Mouse (Mus musculus) 416B (cell line): ENCODE measurements at regions not wholly inside any gene's neighbourhood (a gene's known extent, or its start where the extent isn't known, plus 50 kb on each side); places are given as distances from the start of the nearest gene placed in this dataset.
A peak's percentile ranks its signal among the peaks of the same experiment; 100 is the strongest.

ENCODE experiments used
- DNase-seq: peaks from one replicate; pipeline ENCODE4 v3.0.0; 2011; ENCODE audit warnings: low read depth

GRCm38 (mm10) chr2:75510223-75510622 is 148.8 kb upstream of the Hnrnpa3 start:
- DNase-seq: no peak

GRCm38 (mm10) chr2:75512422-75513170 is 146.5 kb upstream of the Hnrnpa3 start:
- no peak for DNase-seq

- DNase-seq: no peak
Measured at GRCm38 (mm10) chr2:75514171-75514570, 144.9 kb upstream of the Hnrnpa3 start.

GRCm38 (mm10) chr2:75516223-75516622 is 142.8 kb upstream of the Hnrnpa3 start:
- DNase-seq: no peak

GRCm38 (mm10) chr2:75517096-75517495 is 142.0 kb upstream of the Hnrnpa3 start:
- no peak for DNase-seq

- DNase-seq: no peak
Measured at GRCm38 (mm10) chr2:75518607-75519006, 140.5 kb upstream of the Hnrnpa3 start.

- no peak for DNase-seq
Measured at GRCm38 (mm10) chr2:75525562-75525961, 133.5 kb upstream of the Hnrnpa3 start.

- no peak for DNase-seq
Measured at GRCm38 (mm10) chr2:75528706-75529105, 130.4 kb upstream of the Hnrnpa3 start.

GRCm38 (mm10) chr2:75538114-75538513 is 120.9 kb upstream of the Hnrnpa3 start:
- DNase-seq: no peak

GRCm38 (mm10) chr2:75539726-75540125 is 119.3 kb upstream of the Hnrnpa3 start:
- DNase-seq: no peak

GRCm38 (mm10) chr2:75542331-75542730 is 116.7 kb upstream of the Hnrnpa3 start:
- DNase-seq: no peak

GRCm38 (mm10) chr2:75542781-75543180 is 116.3 kb upstream of the Hnrnpa3 start:
- DNase-seq: no peak

GRCm38 (mm10) chr2:75545971-75546370 is 113.1 kb upstream of the Hnrnpa3 start:
- no peak for DNase-seq

- no peak for DNase-seq
Measured at GRCm38 (mm10) chr2:75555676-75556075, 103.4 kb upstream of the Hnrnpa3 start.

- no peak for DNase-seq
Measured at GRCm38 (mm10) chr2:75556744-75557143, 102.3 kb upstream of the Hnrnpa3 start.

- DNase-seq: no peak
Measured at GRCm38 (mm10) chr2:75557392-75557791, 101.7 kb upstream of the Hnrnpa3 start.

GRCm38 (mm10) chr2:75559920-75560319 is 99.1 kb upstream of the Hnrnpa3 start:
- no peak for DNase-seq

- peak; percentile 56 for DNase-seq
Measured at GRCm38 (mm10) chr2:75563253-75563913, 95.7 kb upstream of the Hnrnpa3 start.

GRCm38 (mm10) chr2:75564809-75565208 is 94.3 kb upstream of the Hnrnpa3 start:
- no peak for DNase-seq

GRCm38 (mm10) chr2:75567131-75567530 is 91.9 kb upstream of the Hnrnpa3 start:
- DNase-seq: no peak

GRCm38 (mm10) chr2:75569756-75570155 is 89.3 kb upstream of the Hnrnpa3 start:
- no peak for DNase-seq

GRCm38 (mm10) chr2:75570246-75570645 is 88.8 kb upstream of the Hnrnpa3 start:
- DNase-seq: no peak

- DNase-seq: peak; percentile 88
Measured at GRCm38 (mm10) chr2:75584975-75585374, 74.1 kb upstream of the Hnrnpa3 start.

GRCm38 (mm10) chr2:75588572-75588971 is 70.5 kb upstream of the Hnrnpa3 start:
- peak; percentile 82 for DNase-seq
